Mouse (Mus musculus) bone marrow macrophage, adult 2 months (primary cell): ENCODE measurements around the gene Pla2g4b.

ENCODE experiments used
- CTCF ChIP-seq: IDR thresholded peaks from 2 replicates; pipeline ENCODE4 v1.5.1; 2012; ENCODE audit warnings: low read depth, mild to moderate bottlenecking, low read length, moderate library complexity
- POLR2A ChIP-seq: IDR thresholded peaks from 2 replicates; pipeline ENCODE4 v1.6.1; 2012; ENCODE audit warnings: mild to moderate bottlenecking, low read depth, low read length, borderline replicate concordance

- TF ChIP-seq CTCF (no peak), POLR2A (no peak)
Measured at GRCm38 (mm10) chr2:120049632-120050274, 16.5 kb downstream of the Pla2g4b start.
